ENCODE assay signal across 35 mouse cellular contexts in the genomic region with DNA sequence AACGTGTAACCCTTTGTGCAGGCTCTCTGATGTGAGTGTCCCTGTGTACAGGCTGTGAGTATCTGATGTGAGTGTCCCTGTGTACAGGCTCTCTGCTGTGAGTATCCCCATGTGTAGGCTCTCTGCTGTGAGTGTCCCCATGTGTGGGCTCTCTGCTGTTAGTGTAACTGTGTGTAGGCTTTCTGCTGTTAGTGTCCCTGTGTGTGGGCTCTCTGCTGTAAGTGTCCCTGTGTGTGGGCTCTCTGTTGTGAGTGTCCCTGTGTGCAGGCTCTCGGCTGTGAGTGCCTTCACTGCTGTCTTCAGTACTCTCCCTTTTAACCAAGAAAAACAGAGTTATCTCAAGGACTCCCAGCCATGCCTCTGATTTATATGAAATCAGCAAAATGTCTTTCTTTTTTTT. TPM values are rescaled to one million over a fixed set of nuclear protein-coding genes. Genes with fewer than 3 reads are reported as not detected.
DNase-seq lines count a peak whose midpoint lies in the region; ATAC-seq lines count a peak whose summit lies in the region.
"Had no signal": no experiment of that assay in that cellular context is flagged by ENCODE, and none has a peak within 500 bp of the region (broad histone marks: within the 10 kb centered on the region; RNA-seq: fewer than 3 reads in every experiment).

No protein-coding gene starts in this region.

- no peaks in the 10 kb centered on the region for H3K9me3 ChIP-seq in heart, embryonic 12.5 days (replicated peaks)
- H3K9me3 ChIP-seq: embryonic facial prominence, embryonic 10.5 days; embryonic facial prominence, embryonic 13.5 days; forebrain, embryonic 12.5 days; forebrain, embryonic 15.5 days; heart, embryonic 15.5 days; hindbrain, embryonic 10.5 days; hindbrain, embryonic 13.5 days had no signal

- no peak overlapping the region for H3K4me2 ChIP-seq in heart, embryonic 12.5 days
- H3K4me2 ChIP-seq: embryonic facial prominence, embryonic 13.5 days; forebrain, embryonic 12.5 days; forebrain, embryonic 15.5 days; heart, embryonic 11.5 days; heart, embryonic 15.5 days; hindbrain, embryonic 13.5 days had no signal

- H3K27me3 ChIP-seq in heart, embryonic 12.5 days (replicated peaks) = 0 out of 2 replicates have a peak, but pooled peaks cover 4% of the 10 kb centered on the region
- H3K27me3 ChIP-seq: embryonic facial prominence, embryonic 13.5 days; forebrain, embryonic 12.5 days; forebrain, embryonic 15.5 days; heart, embryonic 15.5 days; hindbrain, embryonic 13.5 days had no signal

- no peak overlapping the region for H3K27ac ChIP-seq in heart, embryonic 12.5 days (ENCODE audit: poor library complexity, severe bottlenecking)
- H3K27ac ChIP-seq: embryonic facial prominence, embryonic 10.5 days; embryonic facial prominence, embryonic 13.5 days; forebrain, embryonic 12.5 days; forebrain, embryonic 15.5 days; gastrocnemius, adult 2 months; heart, embryonic 15.5 days; hindbrain, embryonic 10.5 days; hindbrain, embryonic 13.5 days had no signal

- no peak overlapping the region for H3K4me3 ChIP-seq in heart, embryonic 12.5 days
- H3K4me3 ChIP-seq: embryonic facial prominence, embryonic 10.5 days; embryonic facial prominence, embryonic 13.5 days; erythroblast, embryonic 14.5 days; forebrain, embryonic 12.5 days; forebrain, embryonic 15.5 days; gastrocnemius, adult 2 months; heart, embryonic 15.5 days; hindbrain, embryonic 10.5 days; hindbrain, embryonic 13.5 days had no signal

- ATAC-seq in heart, embryonic 12.5 days (ENCODE audit: insufficient number of reproducible peaks, low FRiP score) = no peak
- ATAC-seq: forebrain, embryonic 15.5 days; hindbrain, embryonic 16.5 days had no signal

- H3K4me1 ChIP-seq in heart, embryonic 12.5 days (replicated peaks) = no peaks in the 10 kb centered on the region
- H3K4me1 ChIP-seq: forebrain, embryonic 12.5 days; forebrain, embryonic 15.5 days; heart, embryonic 15.5 days; hindbrain, embryonic 10.5 days had no signal

- intact Hi-C loops in left cerebral cortex, postnatal 10 days (cut with DNase I) = no loop called here
- intact Hi-C loops in left cerebral cortex, postnatal 25 days (cut with DNase I) = no loop called here
- intact Hi-C loops in left cerebral cortex, postnatal 4 days (cut with DNase I) = no loop called here

- peak; percentile 12 to 29 for DNase-seq in left cerebral cortex, adult 18-20 months (ENCODE audit: low spot score in 2 of 2)
- no peak for DNase-seq in left cerebral cortex, postnatal 10 days (ENCODE audit: extremely low spot score in 1 of 2, low spot score in 2 of 2)
- DNase-seq in left cerebral cortex, postnatal 25 days (ENCODE audit: low spot score in 2 of 2) = peak; percentile 26 to 78
- DNase-seq in left cerebral cortex, postnatal 4 days = no peak
- DNase-seq in right cerebral cortex, postnatal 25 days = peak; percentile 18
- DNase-seq in right cerebral cortex, postnatal 4 days = no peak
- DNase-seq in telencephalon, adult 2 months (ENCODE audit: low read depth, low spot score) = peak; percentile 40
- DNase-seq: adrenal gland, adult 2 months; adrenal gland, postnatal 14 days; B cell, adult 2 months; cerebellum, adult 11-12 months; cerebellum, adult 8-10 months; cerebellum, postnatal 10 days; cerebellum, postnatal 36 days; embryo, embryonic 11 days; gastrocnemius, adult 2 months; gastrocnemius, postnatal 14 days; heart, adult 11 months; heart, postnatal 10 days; heart, postnatal 36 days had no signal

- no peak overlapping the region for H3K9ac ChIP-seq in heart, embryonic 12.5 days
- H3K9ac ChIP-seq: embryonic facial prominence, embryonic 13.5 days; forebrain, embryonic 12.5 days; forebrain, embryonic 15.5 days; heart, embryonic 15.5 days; hindbrain, embryonic 13.5 days had no signal

- WGBS in heart, embryonic 12.5 days = 67% methylated on average over 2 of the region's 2 CpGs

- H3K36me3 ChIP-seq in heart, embryonic 12.5 days = no peaks in the 10 kb centered on the region
- H3K36me3 ChIP-seq: embryonic facial prominence, embryonic 10.5 days; embryonic facial prominence, embryonic 13.5 days; forebrain, embryonic 12.5 days; forebrain, embryonic 15.5 days; G1E; heart, embryonic 15.5 days; hindbrain, embryonic 10.5 days; hindbrain, embryonic 13.5 days had no signal

RNA-seq across cellular contexts. Expression of a gene that starts 46.9 kb away (rescaled TPM):
- total RNA-seq in left cerebral cortex, adult 18-20 months (2021) = not detected
- total RNA-seq in left cerebral cortex, postnatal 10 days (2021) = under 1 TPM in 1 of 2 experiments, not detected in 1; 0.21 TPM
- under 1 TPM in 1 of 2 experiments, not detected in 1; 0.37 TPM for total RNA-seq in left cerebral cortex, postnatal 25 days (2021)
- under 1 TPM; 0.12 TPM for total RNA-seq in left cerebral cortex, postnatal 4 days (2021)
- 0.18 TPM in 1 of 2 replicates, not detected in the other for polyA plus RNA-seq in heart, embryonic 12.5 days (2016; fragmentation: Nextera tagmentation; extraction: Ambion mirVana)
- total RNA-seq: adrenal gland, adult 2 months; adrenal gland, postnatal 14 days; CH12.LX; G1E; gastrocnemius, adult 2 months; gastrocnemius, postnatal 14 days; gastrocnemius, postnatal 4 days; heart, adult 8-10 months had no signal
- polyA plus RNA-seq: adrenal gland, adult 2 months; erythroblast, embryonic 14.5 days; G1E; heart, embryonic 15.5 days had no signal

Comparison
In these comparisons a context has a peak if more than half of its experiments do, and no peak if none do; other contexts are left out.
1. DNase-seq: peak in left cerebral cortex, adult 18-20 months (2 of 2), left cerebral cortex, postnatal 25 days (2 of 2), right cerebral cortex, postnatal 25 days (single experiment) and telencephalon, adult 2 months (single experiment); none in left cerebral cortex, postnatal 10 days (0 of 2), left cerebral cortex, postnatal 4 days (single experiment) and right cerebral cortex, postnatal 4 days (single experiment).